Mouse (Mus musculus) urinary bladder, adult 2 months (tissue): Measurements from ENCODE around the gene Efna5. TPM values are rescaled to one million over a fixed set of nuclear protein-coding genes. Genes with fewer than 3 reads are reported as not detected.

Experiments
- DNase-seq: peaks from one replicate; pipeline ENCODE4 v3.0.0; 2022; ENCODE audit warnings: low spot score
- polyA plus RNA-seq: library from polyadenylated mRNA; depleted of rRNA; stranded (reverse); fragments of >200 nt; gene quantifications from 2 replicates; pipeline ENCODE4 v1.2.3, GENCODE M21; 2012

Gene Efna5
- polyA plus RNA-seq, 1 experiment = 9.4 TPM

DNA sequence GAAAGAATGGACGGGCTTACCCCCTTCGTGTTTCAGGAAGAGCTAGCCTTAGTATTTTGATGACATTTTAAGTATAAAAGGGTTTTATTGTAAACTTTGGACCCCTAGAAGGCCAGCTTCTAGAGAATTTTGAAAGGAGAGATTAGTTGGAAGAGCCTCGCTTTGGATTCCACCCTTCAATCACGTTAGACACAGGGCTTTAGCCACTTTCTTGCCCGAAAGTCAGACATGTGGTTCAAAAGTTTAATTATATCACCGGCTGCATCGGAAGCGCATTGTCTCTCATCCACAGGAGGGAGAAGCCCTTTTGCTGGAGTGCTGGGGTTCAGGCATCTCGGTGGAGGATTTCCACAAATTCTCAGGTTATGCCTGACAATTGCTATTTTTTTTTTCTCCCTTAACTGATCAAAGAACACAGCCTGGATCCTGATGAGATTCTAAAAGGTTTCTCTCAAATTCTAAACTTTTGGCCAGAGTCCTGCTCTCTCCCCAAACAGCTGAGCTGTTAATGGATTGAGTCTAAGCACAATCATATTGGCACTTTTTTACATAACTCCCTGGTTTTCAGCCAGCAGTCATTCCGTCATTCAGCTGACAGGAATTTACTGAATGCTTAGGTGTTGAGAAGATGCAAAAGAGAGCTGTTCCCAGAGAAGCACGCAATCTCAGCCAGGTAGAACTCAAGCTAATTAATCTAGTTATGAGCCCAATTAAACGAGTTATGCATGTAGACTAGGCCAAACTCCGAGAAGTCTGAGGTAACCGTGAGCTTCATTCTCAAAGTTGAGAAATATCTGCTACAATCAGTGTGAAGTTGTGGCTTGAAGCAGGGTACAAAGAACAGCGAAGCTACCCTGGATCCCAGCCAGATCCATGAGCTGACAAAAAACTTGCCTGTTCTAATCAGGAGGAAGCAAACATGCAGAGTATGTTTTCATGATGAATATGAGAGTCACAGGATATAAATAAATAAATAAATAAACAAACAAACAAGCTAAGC is 91.5 kb downstream of the Efna5 start:
- DNase-seq = no peak

GRCm38 (mm10) chr17:62788783-62789182 is 92.3 kb downstream of the Efna5 start:
- no peak for DNase-seq

DNA sequence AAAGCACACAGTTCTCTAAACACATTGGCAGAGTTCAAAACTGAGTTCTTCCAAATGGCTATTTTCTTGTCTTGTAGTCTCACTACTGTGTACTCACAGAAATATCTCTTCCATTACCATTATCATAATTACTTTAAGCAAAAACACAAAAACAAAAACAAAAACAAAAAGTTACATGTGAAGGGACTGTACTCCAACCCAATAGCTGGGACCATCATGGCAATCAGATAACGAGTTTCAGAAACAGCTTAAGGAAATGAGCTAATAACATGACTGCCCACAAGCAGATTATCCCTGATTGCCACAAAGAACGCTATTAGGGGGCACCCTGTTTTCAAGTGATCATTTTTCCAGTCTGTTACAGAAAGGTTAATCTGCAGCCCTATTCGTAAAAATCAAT is 93.3 kb downstream of the Efna5 start:
- no peak for DNase-seq

GRCm38 (mm10) chr17:62786602-62786907 is 94.6 kb downstream of the Efna5 start:
- DNase-seq = no peak

DNA sequence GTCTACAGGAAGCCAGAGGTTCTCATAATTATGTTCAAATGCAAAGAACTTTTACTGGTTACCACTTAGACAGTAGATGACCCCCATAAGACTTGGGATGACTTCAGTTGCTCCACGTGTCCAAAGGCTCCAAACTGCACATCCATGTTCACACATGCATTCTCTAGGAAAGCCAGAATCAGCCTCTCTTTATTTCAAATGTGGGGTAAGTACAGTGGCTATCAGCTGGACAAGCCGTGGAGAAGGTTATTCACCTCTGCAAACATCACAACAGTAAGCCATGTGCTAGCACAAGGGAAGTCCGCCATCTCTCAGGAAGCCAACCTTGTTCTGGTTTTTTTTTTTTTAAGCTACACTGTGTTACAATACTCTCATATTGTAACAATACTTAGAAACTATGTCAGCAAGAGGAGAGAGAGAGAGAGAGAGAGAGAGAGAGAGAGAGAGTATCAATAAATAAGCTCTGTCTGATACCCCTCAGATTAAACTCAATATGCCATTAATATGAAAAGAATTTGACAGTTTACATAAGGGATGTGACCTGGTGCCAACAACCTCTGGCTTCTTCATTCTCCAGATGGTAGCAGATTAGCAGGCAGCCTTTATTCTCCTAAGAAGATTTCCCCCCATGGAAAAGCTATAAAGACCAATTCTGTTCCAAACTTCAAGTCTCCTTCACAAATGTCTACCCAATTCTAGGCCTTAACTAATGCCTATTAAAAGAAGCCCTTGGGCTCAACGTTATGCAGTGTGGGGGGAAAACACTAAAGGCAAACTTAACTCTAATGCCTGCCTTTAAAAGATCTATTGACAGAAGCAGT is 95.1 kb downstream of the Efna5 start:
- no peak for DNase-seq

GRCm38 (mm10) chr17:62784274-62785171 is 96.6 kb downstream of the Efna5 start:
- peak; percentile 23 for DNase-seq

GRCm38 (mm10) chr17:62783524-62784273 is 97.4 kb downstream of the Efna5 start:
- peak; percentile 68 for DNase-seq

DNA sequence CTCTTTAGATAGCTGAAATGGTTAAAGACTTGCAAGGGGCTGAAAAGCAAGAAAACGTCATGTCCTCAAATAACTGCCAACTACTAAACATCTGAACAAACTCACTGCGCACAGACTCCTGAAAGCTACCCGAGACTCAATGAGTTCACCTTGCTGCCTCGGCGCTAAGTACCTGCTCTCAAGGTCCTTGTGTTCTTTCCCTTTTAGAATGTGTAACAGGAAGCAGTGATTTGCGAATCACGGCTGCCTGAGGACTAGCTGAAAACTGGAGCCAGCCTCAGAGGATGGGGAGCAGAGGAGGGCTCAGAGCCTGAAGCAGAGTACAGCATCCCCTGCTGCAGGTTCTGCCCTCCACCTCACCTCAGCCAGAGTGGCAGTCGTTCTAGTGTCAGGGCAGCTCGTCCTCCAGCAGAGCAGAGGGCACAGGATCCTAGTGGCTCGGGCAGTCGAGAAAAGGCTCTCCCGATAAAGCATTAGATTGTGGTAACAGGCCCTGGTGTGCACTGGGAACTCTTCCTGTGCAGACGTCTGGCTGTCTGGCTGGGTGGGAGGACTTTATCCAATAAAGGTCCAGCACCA is 98.2 kb downstream of the Efna5 start:
- DNase-seq = peak; percentile 25

- no peak for DNase-seq
Observed at GRCm38 (mm10) chr17:62781120-62781519, 100.0 kb downstream of the Efna5 start.

- DNase-seq = no peak
Observed at GRCm38 (mm10) chr17:62777858-62778564, 103.1 kb downstream of the Efna5 start.

GRCm38 (mm10) chr17:62776710-62777109 is 104.4 kb downstream of the Efna5 start:
- no peak for DNase-seq

- DNase-seq = no peak
Observed at GRCm38 (mm10) chr17:62775976-62776375, 105.1 kb downstream of the Efna5 start.

DNA sequence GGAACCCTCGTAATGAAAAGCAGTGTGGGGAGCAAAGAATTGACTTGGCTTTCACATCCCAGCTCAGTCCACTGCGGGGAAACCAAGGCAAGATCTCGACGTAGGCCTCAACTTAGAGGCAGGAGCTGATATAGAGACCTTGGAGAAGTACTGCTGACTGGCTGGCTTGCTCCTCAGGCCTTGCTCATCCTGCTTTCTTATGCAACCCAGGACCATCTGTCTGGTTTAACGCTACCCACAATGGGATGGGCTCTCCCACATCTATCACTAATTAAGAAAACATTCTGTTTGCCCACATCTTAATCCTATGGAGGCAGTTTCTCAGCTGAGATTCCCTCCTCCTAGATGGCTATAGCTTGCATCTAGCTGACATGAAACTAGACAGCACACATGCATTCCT is 105.7 kb downstream of the Efna5 start:
- no peak for DNase-seq

GRCm38 (mm10) chr17:62774749-62775148 is 106.4 kb downstream of the Efna5 start:
- no peak for DNase-seq

DNA sequence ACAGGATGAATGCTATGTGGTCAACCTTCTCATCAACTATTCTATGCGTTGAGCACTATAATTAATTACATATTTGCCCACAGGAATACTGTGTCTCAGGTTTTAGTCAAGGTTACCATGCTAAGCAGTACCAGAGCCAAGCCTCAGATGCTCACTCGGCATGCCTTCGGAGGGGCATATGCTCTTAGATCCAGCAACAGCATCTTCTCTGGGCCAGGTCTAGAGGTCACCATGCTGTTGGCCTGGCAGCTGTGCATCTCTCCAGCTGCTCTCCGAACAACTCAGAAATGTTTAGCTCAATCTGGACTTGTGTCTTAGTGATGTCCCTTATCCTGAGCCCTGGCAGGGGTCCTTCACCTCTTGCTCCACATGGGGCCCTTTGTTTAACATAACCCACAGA is 114.4 kb downstream of the Efna5 start:
- DNase-seq = no peak

GRCm38 (mm10) chr17:62765165-62765564 is 116.0 kb downstream of the Efna5 start:
- no peak for DNase-seq

GRCm38 (mm10) chr17:62756951-62757350 is 124.2 kb downstream of the Efna5 start:
- no peak for DNase-seq

DNA sequence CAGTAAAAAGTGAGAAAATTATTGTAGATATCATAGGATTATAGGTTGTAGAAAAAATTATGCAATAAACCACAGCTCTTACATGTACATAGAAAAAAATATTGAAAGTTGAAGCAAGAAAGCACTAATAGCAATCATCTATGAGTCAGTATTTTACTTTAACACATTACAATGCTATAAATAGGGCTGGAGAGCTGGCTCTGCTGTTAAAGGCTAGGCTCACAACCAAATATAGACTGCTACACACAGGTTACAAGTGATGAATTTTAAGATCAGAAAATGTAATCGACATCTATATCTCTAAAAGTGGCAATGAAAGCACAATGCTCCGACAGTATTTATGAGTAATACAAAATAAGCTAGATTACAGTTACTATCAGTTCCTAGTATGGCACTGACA is 125.5 kb downstream of the Efna5 start:
- no peak for DNase-seq

- no peak for DNase-seq
Observed at GRCm38 (mm10) chr17:62754638-62755037, 126.5 kb downstream of the Efna5 start.

GRCm38 (mm10) chr17:62752381-62752889 is 128.7 kb downstream of the Efna5 start:
- no peak for DNase-seq
